Mouse (Mus musculus) gastrocnemius, adult 18-20 months (tissue): ENCODE measurements at regions not wholly inside any gene's neighbourhood (a gene's known extent, or its start where the extent isn't known, plus 50 kb on each side); places are given as distances from the start of the nearest gene placed in this dataset.

Experiments
- DNase-seq: peaks from one replicate; pipeline ENCODE4 v3.0.0; 2021; ENCODE audit warnings: low spot score

DNA sequence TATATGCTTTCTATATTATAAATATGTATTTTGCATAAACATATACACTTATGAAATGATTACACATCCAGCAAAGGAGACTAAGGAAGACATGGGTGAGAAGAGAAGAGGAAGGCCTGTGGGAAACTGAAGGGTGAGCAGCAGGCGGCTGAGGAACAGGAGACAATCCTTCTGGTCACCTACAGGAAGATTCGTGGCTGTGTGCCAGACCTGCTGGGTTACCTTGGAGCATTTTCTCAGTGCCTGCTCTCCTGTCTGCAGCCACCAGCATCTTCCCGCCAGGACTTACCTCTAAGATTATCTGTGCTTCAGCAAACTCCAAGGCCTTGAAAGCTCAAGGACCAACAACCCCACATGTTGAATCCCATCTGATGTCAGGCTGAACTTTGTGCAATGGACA is 258.3 kb upstream of the 3110018I06Rik start:
- DNase-seq, result no peak

- no peak for DNase-seq
Measured at GRCm38 (mm10) chr12:107231629-107232028, 256.8 kb upstream of the 3110018I06Rik start.

- DNase-seq, result no peak
Measured at GRCm38 (mm10) chr12:107250747-107251470, 237.5 kb upstream of the 3110018I06Rik start.

- no peak for DNase-seq
Measured at GRCm38 (mm10) chr12:107251981-107252380, 236.5 kb upstream of the 3110018I06Rik start.

DNA sequence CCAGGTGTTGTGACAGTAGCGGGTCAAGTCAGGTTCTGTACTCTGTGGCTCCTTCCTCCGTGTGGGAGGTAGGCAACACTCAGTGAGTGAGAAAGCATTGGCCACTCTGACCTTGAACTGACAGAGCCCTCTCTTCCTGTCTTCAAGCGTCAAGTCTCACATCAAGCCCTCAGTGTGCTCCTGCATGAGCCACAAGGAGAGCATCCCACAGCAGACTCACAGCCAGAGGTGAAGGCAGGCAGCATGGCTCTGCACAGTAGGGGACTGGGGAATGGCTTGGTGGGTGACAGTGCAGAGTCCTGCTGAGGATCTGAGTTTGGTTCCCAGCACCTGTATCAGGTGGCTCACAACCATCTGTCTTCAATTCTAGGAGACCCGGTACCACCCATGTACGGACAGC is 226.4 kb upstream of the 3110018I06Rik start:
- DNase-seq, result no peak

GRCm38 (mm10) chr12:107262516-107262915 is 225.9 kb upstream of the 3110018I06Rik start:
- no peak for DNase-seq

DNA sequence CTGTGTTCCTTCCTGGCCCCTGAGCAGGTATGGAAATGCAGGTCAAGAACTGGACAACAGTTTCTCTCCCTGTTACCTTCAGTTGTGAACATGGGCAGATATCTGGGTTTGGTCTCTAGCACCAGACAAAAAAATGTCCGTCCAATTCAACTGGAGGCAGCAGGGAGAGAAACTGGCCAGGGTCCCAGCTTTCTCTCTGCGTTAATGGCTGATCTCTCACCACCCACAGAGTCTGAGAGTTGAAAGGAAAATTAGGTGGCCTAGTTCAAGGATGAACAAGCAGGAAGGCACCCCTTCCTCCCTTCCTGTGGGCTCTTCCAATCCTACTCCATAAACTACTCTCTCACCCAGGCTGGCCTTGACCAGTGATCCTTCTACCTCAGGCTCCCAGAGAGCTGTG is 221.7 kb upstream of the 3110018I06Rik start:
- no peak for DNase-seq

- DNase-seq, result no peak
Measured at GRCm38 (mm10) chr12:107285622-107286021, 202.8 kb upstream of the 3110018I06Rik start.

DNA sequence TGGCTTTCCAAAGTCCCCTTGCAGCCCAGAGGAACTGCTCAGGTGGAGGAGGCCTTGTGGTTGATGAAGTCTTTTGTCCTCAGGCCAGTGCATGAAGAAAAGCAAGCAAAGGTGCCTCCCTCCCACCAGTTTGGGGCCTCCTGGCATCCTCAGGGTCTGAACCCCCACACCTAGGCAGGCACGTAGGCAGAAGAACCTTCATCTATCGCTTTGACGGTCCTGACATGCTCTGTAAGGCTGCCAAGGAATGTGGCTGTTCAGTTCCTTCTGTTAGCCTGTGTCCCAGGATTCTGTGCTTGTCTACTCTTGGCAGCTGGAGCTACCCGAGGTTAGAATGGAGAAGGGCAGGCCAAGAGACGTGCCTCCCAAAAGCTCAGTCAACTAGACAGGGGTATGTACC is 197.1 kb upstream of the 3110018I06Rik start:
- no peak for DNase-seq

DNA sequence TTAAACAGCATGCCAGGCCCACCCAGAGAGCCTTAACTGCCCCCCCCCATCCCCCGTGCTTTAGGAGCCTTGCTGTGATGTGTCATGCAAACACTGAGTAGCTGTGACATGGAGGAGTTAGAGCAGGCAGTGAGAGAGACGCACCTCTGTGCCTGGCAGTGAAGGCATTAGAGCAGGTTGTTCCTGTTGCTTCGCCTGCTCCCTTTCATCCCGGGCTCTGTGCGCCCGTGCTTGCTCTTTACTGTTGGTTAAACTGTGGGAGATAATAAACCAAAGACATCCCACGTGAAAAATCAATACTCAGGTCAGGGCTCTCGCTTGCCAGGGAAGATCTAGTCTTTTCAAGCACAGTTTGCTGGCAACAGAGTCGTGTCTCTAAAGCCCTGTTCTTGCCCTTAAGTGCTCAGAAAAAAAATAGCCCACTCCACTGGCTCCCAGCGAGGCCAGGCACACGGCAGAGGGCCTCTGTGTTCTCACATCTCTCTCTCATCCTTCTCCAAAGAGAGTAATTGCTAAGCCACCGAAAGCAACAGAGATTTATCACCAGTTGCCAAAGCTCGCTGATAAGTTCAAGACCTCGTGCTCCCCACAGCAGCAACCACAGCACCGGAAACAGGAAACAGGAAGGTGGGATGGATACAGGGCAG is 181.2 kb upstream of the 3110018I06Rik start:
- no peak for DNase-seq

GRCm38 (mm10) chr12:107315446-107315845 is 173.0 kb upstream of the 3110018I06Rik start:
- DNase-seq, result no peak

- no peak for DNase-seq
Measured at GRCm38 (mm10) chr12:107322861-107323260, 165.6 kb upstream of the 3110018I06Rik start.

GRCm38 (mm10) chr12:107326101-107326500 is 162.3 kb upstream of the 3110018I06Rik start:
- DNase-seq, result no peak

GRCm38 (mm10) chr12:107327107-107327770 is 161.2 kb upstream of the 3110018I06Rik start:
- no peak for DNase-seq

DNA sequence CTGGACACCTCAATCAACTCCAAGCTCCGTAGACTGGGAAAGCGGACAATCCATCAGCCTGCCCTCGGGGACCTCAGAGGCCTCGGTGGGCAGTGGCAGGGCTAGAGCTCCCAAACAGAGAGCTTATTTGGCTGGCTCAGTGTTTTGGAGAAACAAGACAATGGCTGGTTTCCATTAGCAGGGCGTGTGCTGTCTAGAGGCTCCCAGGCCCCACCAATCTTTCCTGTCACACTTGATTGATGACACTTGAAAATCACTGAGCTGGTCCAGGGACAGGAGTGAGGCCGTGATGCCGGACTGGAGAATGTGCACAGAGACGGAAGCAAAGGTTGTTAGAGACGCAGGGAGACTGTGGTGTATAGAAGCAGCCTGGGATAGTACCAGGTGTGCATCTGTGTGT is 159.4 kb upstream of the 3110018I06Rik start:
- DNase-seq, result no peak

DNA sequence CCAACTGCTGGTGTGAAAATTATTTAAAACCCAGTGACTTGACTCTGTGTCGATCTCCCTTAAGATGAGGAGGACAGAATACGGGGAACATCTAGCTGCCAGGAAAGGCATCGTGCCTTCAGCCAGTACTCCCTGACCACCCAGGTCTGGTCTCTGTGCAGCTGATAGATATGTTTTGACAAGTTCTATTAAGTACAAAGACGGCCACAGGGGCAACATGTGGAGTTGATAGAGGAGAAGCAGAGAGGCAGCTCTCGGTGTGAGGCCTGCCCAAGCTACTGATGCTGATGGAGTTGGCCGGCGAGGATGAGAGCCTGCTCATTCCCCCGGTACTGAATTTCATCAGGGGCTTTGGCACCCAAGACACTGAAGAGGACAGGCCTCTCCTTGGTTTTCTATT is 154.1 kb upstream of the 3110018I06Rik start:
- no peak for DNase-seq

DNA sequence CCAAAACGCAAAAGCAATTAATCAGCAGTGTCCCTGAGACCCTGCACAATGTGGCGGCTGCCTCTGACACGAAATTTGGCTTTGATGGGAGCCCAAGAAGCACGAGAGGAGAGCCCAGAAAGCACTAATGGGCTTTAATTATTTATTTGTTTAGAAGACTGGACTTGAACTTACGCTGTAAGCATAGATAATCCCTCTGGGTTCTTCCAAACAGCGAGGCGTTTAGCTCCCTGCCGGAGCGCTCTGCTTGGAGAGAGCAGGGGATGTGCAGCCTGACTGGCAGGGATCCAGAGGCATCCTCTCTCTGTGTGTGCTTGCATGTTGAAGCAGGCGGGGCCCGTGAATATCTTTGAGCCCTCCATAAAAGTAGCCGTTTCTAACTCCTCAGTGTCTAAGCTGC is 153.3 kb upstream of the 3110018I06Rik start:
- no peak for DNase-seq

DNA sequence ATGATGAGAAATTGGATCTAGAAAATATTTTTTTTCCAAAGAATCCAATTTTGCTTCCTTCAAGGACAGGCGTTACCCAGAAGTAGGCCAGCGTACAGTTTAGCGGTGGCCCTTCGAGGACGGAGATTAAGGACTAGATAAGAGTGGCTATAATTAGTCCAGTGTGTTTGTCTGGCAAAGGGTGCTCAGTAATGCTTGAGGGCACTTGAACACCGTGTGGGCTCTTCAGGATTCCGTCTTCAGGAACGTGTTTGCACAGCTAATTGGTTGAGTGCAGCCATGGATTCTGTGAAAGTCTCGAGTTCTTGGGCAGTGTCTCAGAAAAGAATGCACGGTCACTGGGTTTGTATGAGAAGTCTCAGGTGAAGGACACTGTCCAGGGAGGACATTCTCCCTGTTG is 149.7 kb upstream of the 3110018I06Rik start:
- no peak for DNase-seq

GRCm38 (mm10) chr12:107356211-107356610 is 132.2 kb upstream of the 3110018I06Rik start:
- no peak for DNase-seq

- DNase-seq, result no peak
Measured at GRCm38 (mm10) chr12:107356974-107357373, 131.5 kb upstream of the 3110018I06Rik start.

GRCm38 (mm10) chr12:107360511-107360910 is 127.9 kb upstream of the 3110018I06Rik start:
- no peak for DNase-seq

DNA sequence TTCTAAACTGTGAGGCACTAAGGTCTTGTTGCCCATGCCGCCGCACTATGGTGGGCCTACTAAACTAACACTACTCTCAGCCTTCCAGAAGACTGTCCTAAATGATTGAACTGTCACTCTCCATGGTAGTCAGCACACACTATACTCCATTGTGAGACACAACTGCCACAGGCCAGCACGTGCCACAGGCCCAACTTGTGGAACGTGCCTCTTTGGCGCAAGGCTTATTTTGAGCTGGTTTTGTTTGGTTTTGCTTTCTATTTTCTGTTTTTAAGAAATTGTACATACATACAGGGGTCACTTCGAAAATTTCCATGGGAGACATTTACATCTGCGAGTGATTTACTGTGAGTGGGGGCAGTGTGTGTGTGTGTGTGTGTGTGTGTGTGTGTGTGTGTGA is 126.8 kb upstream of the 3110018I06Rik start:
- DNase-seq, result no peak

DNA sequence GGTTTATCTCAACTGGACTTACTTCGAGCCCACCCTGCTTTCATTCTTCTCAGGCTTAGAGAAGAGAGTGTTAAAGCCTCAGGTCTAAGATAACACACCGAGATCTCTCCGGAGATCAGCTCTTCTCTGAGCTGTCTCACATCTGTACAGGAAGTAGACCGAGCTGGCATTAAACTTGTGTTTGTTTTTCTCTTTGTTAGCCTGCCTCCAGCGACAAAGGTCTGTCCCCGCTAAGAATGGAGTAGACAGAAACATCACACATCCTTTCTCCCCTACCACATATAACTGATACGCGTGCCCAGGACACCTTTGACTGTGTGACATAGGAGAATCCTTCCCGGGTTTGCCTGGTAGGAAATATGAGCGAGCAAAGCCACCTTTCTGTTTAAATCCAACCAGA is 126.3 kb upstream of the 3110018I06Rik start:
- no peak for DNase-seq
